Mouse (Mus musculus) CH12.LX (cell line): ENCODE measurements around the gene Epha2.

Experiments used
- CHD1 ChIP-seq: IDR thresholded peaks from 2 replicates; pipeline ENCODE4 v1.6.1; 2012; ENCODE audit warnings: low read depth, low read length, improper control_type of control experiment, inconsistent platforms
- CHD2 ChIP-seq: IDR thresholded peaks from 2 replicates; pipeline ENCODE4 v1.6.1; 2011; ENCODE audit warnings: low read length, improper control_type of control experiment
- CTCF ChIP-seq, 2 experiments: IDR thresholded peaks in 1 of 2; conservative IDR thresholded peaks in 1 of 2; 2 replicates each; pipeline ENCODE4 v1.5.1; 2011 to 2012; ENCODE audit warnings: low read depth in 2 of 2, low read length in 2 of 2, improper control_type of control experiment in 1 of 2, inconsistent platforms in 1 of 2, mild to moderate bottlenecking in 1 of 2, moderate library complexity in 1 of 2
- MXI1 ChIP-seq: IDR thresholded peaks from 2 replicates; pipeline ENCODE4 v1.6.1; 2011; ENCODE audit warnings: mild to moderate bottlenecking, low read depth, low read length, improper control_type of control experiment
- POLR2A ChIP-seq: IDR thresholded peaks from 2 replicates; pipeline ENCODE4 v1.6.1; 2011; ENCODE audit warnings: low read depth, mild to moderate bottlenecking, improper control_type of control experiment, low read length

GRCm38 (mm10) chr4:141312513-141313131, 11.6 kb downstream of the Epha2 start:
- TF ChIP-seq CTCF (conservative IDR thresholded peaks at IDR 0.05 in 1 of 2, IDR thresholded peaks at IDR 0.05 in 1 of 2; ENCODE audit: low read depth in 2 of 2, low read length in 2 of 2): no peak
- no peak for TF ChIP-seq POLR2A
- no peak for TF ChIP-seq CHD2
- no peak for TF ChIP-seq MXI1
- TF ChIP-seq CHD1: no peak
